Mouse (Mus musculus) heart, postnatal 0 days (tissue): ENCODE data around the gene Immp2l. TPM values are rescaled to one million over a fixed set of nuclear protein-coding genes. Genes with fewer than 3 reads are reported as not detected.
"Not testable (repeated sequence)": the region's sequence is repeated elsewhere in the genome, so short reads cannot be mapped to it uniquely, and the experiment has no call there.

Source experiments
- ATAC-seq: fragments of 200-750 bp; cut with Nextera tagmentation; 2 replicates; pipeline ENCODE4 v1.8.0; 2017; ENCODE audit warnings: low read depth, moderate number of reproducible peaks, moderate library complexity; ENCODE audit not compliant: insufficient read depth
- DNase-seq: peaks from one replicate; pipeline ENCODE4 v3.0.0-alpha.2; 2016; ENCODE audit warnings: low spot score
- H3K27ac ChIP-seq: fragments of 300-500 bp; sonication (generic); 2 replicates; pipeline ENCODE4 v1.5.1; 2014; ENCODE audit warnings: low read depth, mild to moderate bottlenecking
- H3K27me3 ChIP-seq: fragments of 300-500 bp; sonication (generic); 2 replicates; pipeline ENCODE4 v1.6.1; 2014; ENCODE audit warnings: low read length, mixed read lengths; ENCODE audit not compliant: control insufficient read depth, insufficient read depth
- H3K36me3 ChIP-seq: fragments of 300-500 bp; sonication (generic); replicated peaks from 2 replicates; pipeline ENCODE4 v1.6.1; 2014; ENCODE audit warnings: low read length, mixed read lengths; ENCODE audit not compliant: control insufficient read depth, insufficient read depth
- H3K4me1 ChIP-seq: fragments of 300-500 bp; sonication (generic); 2 replicates; pipeline ENCODE4 v1.6.1; 2014; ENCODE audit warnings: antibody characterized with exemption; ENCODE audit not compliant: control insufficient read depth, insufficient read depth
- H3K4me2 ChIP-seq: fragments of 300-500 bp; sonication (generic); 2 replicates; pipeline ENCODE4 v1.6.1; 2014; ENCODE audit warnings: low read depth, mild to moderate bottlenecking, low read length, moderate library complexity
- H3K4me3 ChIP-seq: fragments of 300-500 bp; sonication (generic); 2 replicates; pipeline ENCODE4 v1.5.1; 2014; ENCODE audit warnings: low read depth, low read length
- H3K9ac ChIP-seq: fragments of 300-500 bp; sonication (generic); replicated peaks from 2 replicates; pipeline ENCODE4 v1.6.1; 2014; ENCODE audit warnings: low read depth, low read length, mixed read lengths
- H3K9me3 ChIP-seq: fragments of 300-500 bp; sonication (generic); replicated peaks from 2 replicates; pipeline ENCODE4 v1.6.1; 2016; ENCODE audit warnings: low read length; ENCODE audit not compliant: control insufficient read depth
- CTCF ChIP-seq: IDR thresholded peaks from 2 replicates; pipeline ENCODE4 v1.5.1; 2016; ENCODE audit warnings: antibody characterized with exemption, control low read depth, low read depth
- EP300 ChIP-seq: IDR thresholded peaks from 2 replicates; pipeline ENCODE4 v1.6.1; 2016; ENCODE audit warnings: antibody characterized with exemption, low read depth
- WGBS: fragments of 180-500 bp; shearing (Covaris S2); extraction: QIAGEN DNeasy Blood & Tissue Kit; methylation state at CpG from one replicate; pipeline ENCODE4 v1.1.7; 2014; 5-methylcytosine and 5-hydroxymethylcytosine counted together
- polyA plus RNA-seq: library from polyadenylated mRNA; unstranded; fragments of >200 nt; fragmentation: Nextera tagmentation; extraction: Ambion mirVana; gene quantifications from 2 replicates; pipeline ENCODE4 v1.2.1, GENCODE M21; 2015
- total RNA-seq: library from RNA; depleted of rRNA; stranded (reverse); fragments of >200 nt; gene quantifications from 2 replicates; pipeline ENCODE4 v1.2.3, GENCODE M21; 2014; ENCODE audit warnings: low replicate concordance

Immp2l gene
- total and polyA plus RNA-seq, 2 experiments from 2014 or later, result 3.6 to 10.8 TPM

- TF ChIP-seq EP300, result no peak
- no peak for TF ChIP-seq CTCF
- no peak overlapping the region for H3K9ac ChIP-seq
- H3K9me3 ChIP-seq, result no peaks in the 10 kb centered on the region
- 72% methylated on average over 7 of the region's 7 CpGs for WGBS
- no peak overlapping the region for H3K4me2 ChIP-seq
- no peaks in the 10 kb centered on the region for H3K27me3 ChIP-seq
- no peak overlapping the region for H3K27ac ChIP-seq
- H3K4me1 ChIP-seq, result no peaks in the 10 kb centered on the region
- ATAC-seq (no peak), DNase-seq (no peak)
- H3K4me3 ChIP-seq, result no peak overlapping the region
- H3K36me3 ChIP-seq, result no peaks in the 10 kb centered on the region
These were observed 828.1 kb downstream of the Immp2l start for GRCm38 (mm10) chr12:41851896-41852470.

GRCm38 (mm10) chr12:41859652-41860051 lies 835.8 kb downstream of the Immp2l start:
- H3K9ac ChIP-seq, H3K4me3 ChIP-seq, ATAC-seq, DNase-seq, H3K4me1 ChIP-seq, H3K4me2 ChIP-seq, H3K9me3 ChIP-seq, H3K36me3 ChIP-seq, H3K27me3 ChIP-seq, H3K27ac ChIP-seq: not testable (repeated sequence)
- 45% methylated on average over 5 of the region's 5 CpGs for WGBS

- WGBS, result 90% methylated on average over 2 of the region's 2 CpGs
- TF ChIP-seq CTCF, result no peak
- no peak for TF ChIP-seq EP300
- no peak overlapping the region for H3K27ac ChIP-seq
- DNase-seq (no peak), ATAC-seq (no peak)
- H3K4me3 ChIP-seq, result no peak overlapping the region
- H3K9ac ChIP-seq, result no peak overlapping the region
- no peaks in the 10 kb centered on the region for H3K36me3 ChIP-seq
- no peaks in the 10 kb centered on the region; the same call in 1 of the 2 replicates for H3K9me3 ChIP-seq
- H3K4me2 ChIP-seq, result no peak overlapping the region
- H3K4me1 ChIP-seq, result no peaks in the 10 kb centered on the region
- no peaks in the 10 kb centered on the region for H3K27me3 ChIP-seq
These were observed 844.4 kb downstream of the Immp2l start for GRCm38 (mm10) chr12:41868317-41868716.

GRCm38 (mm10) chr12:41874015-41874414 lies 850.1 kb downstream of the Immp2l start:
- no peak for DNase-seq
- TF ChIP-seq EP300, result no peak
- TF ChIP-seq CTCF, result no peak
- Histone ChIP-seq H3K4me2 (no peak overlapping the region), H3K4me1 (no peaks in the 10 kb centered on the region), H3K4me3 (no peak overlapping the region), H3K9me3 (no peaks in the 10 kb centered on the region), H3K27ac (no peak overlapping the region), H3K27me3 (no peaks in the 10 kb centered on the region), H3K36me3 (no peaks in the 10 kb centered on the region), H3K9ac (no peak overlapping the region)
- ATAC-seq, result no peak
- WGBS, result 56% methylated on average over 2 of the region's 2 CpGs

GRCm38 (mm10) chr12:41877292-41877959 lies 853.5 kb downstream of the Immp2l start:
- no peaks in the 10 kb centered on the region for H3K9me3 ChIP-seq
- no peak overlapping the region for H3K4me2 ChIP-seq
- 34% methylated on average over 5 of the region's 5 CpGs for WGBS
- no peaks in the 10 kb centered on the region for H3K27me3 ChIP-seq
- no peaks in the 10 kb centered on the region for H3K4me1 ChIP-seq
- TF ChIP-seq CTCF, result no peak
- TF ChIP-seq EP300, result no peak
- no peak overlapping the region for H3K9ac ChIP-seq
- ATAC-seq (no peak), DNase-seq (no peak)
- no peak overlapping the region for H3K27ac ChIP-seq
- H3K4me3 ChIP-seq, result no peak overlapping the region
- no peaks in the 10 kb centered on the region for H3K36me3 ChIP-seq

GRCm38 (mm10) chr12:41878493-41878892 lies 854.6 kb downstream of the Immp2l start:
- H3K4me3 ChIP-seq, result no peak overlapping the region
- ATAC-seq, result no peak
- WGBS, result 69% methylated on average over 3 of the region's 3 CpGs
- TF ChIP-seq CTCF, result no peak
- no peak for TF ChIP-seq EP300
- no peaks in the 10 kb centered on the region for H3K36me3 ChIP-seq
- H3K9ac ChIP-seq, result no peak overlapping the region
- no peaks in the 10 kb centered on the region for H3K27me3 ChIP-seq
- H3K4me1 ChIP-seq, result no peaks in the 10 kb centered on the region
- no peak for DNase-seq
- H3K9me3 ChIP-seq, result no peaks in the 10 kb centered on the region
- H3K4me2 ChIP-seq, result no peak overlapping the region
- no peak overlapping the region for H3K27ac ChIP-seq
